Mouse (Mus musculus): ENCODE measurements at regions not wholly inside any gene's neighbourhood (a gene's known extent, or its start where the extent isn't known, plus 50 kb on each side); places are given as distances from the start of the nearest gene placed in this dataset.

DNA sequence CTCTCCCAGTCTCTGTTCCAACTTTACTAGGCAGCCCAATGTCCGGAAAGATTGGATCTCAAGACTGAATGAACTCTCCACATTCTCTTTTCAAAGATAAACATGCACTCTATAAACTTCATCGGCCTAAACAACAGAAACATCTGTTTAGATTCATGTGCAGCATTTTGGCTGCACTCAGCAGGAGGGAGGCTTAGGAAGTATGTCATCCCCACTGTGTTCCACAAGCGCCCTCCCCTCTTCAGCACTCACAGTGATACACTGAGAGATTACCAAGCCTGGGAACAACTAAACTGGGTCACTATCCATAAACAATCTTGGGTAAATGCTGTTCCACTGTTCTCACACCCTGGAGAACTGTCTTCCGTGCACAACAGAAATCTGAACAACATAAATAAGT is 185.5 kb upstream of the Gm11114 start:
- Histone ChIP-seq H3K27me3 (ENCODE audit: insufficient read depth, low read length) (no peaks in the 10 kb centered on the region), H3K27ac (ENCODE audit: low read depth) (no peak overlapping the region), H3K36me3 (replicated peaks; ENCODE audit: insufficient read depth, low read length) (no peaks in the 10 kb centered on the region), H3K4me3 (ENCODE audit: low read depth, low read length) (no peak overlapping the region), H3K9me3 (ENCODE audit: low read length) (no peaks in the 10 kb centered on the region), H3K9ac (replicated peaks) (no peak overlapping the region), H3K4me2 (ENCODE audit: low read depth, low read length) (no peak overlapping the region), H3K4me1 (ENCODE audit: insufficient read depth) (no peaks in the 10 kb centered on the region)
- ATAC-seq (no peak), DNase-seq (no peak)
- 72% methylated on average over 4 of the region's 4 CpGs for WGBS (ENCODE audit: insufficient replicate concordance)
- TF ChIP-seq EP300 (IDR thresholded peaks at IDR 0.05; ENCODE audit: low read depth) (no peak), CTCF (IDR thresholded peaks at IDR 0.05; ENCODE audit: low read depth) (no peak)

DNA sequence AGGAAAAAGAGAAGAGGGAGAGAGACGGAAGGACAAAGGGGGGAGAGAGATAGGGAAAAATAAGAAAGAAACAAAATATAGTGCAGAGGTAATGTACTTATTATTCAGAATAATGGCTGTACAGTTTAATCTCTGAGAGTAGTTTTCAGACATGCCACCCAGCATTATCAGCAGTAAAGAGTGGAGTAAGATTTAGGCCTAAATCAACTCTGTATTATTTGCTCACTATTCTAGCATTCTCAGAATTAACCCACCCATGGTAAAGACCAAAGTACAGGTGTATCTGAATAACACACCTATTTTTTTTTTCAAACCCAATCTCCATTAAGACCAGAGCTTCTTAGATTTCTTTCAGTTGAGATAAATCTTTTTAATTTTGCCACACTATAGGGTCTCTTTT is 177.7 kb upstream of the Gm11114 start:
- H3K36me3 ChIP-seq (replicated peaks; ENCODE audit: insufficient read depth, low read length): no peaks in the 10 kb centered on the region
- ATAC-seq: no peak
- no peak for TF ChIP-seq EP300 (IDR thresholded peaks at IDR 0.05; ENCODE audit: low read depth)
- no peak for TF ChIP-seq CTCF (IDR thresholded peaks at IDR 0.05; ENCODE audit: low read depth)
- no peak overlapping the region for H3K4me2 ChIP-seq (ENCODE audit: low read depth, low read length)
- no peak for DNase-seq
- no peaks in the 10 kb centered on the region for H3K27me3 ChIP-seq (ENCODE audit: insufficient read depth, low read length)
- H3K9me3 ChIP-seq (ENCODE audit: low read length): no peaks in the 10 kb centered on the region
- no peaks in the 10 kb centered on the region for H3K4me1 ChIP-seq (ENCODE audit: insufficient read depth)
- H3K9ac ChIP-seq (replicated peaks): no peak overlapping the region
- whole genome bisulfite sequencing (ENCODE audit: insufficient replicate concordance): 52% methylated on average over 1 of the region's 1 CpGs
- no peak overlapping the region for H3K27ac ChIP-seq (ENCODE audit: low read depth)
- no peak overlapping the region for H3K4me3 ChIP-seq (ENCODE audit: low read depth, low read length)

DNA sequence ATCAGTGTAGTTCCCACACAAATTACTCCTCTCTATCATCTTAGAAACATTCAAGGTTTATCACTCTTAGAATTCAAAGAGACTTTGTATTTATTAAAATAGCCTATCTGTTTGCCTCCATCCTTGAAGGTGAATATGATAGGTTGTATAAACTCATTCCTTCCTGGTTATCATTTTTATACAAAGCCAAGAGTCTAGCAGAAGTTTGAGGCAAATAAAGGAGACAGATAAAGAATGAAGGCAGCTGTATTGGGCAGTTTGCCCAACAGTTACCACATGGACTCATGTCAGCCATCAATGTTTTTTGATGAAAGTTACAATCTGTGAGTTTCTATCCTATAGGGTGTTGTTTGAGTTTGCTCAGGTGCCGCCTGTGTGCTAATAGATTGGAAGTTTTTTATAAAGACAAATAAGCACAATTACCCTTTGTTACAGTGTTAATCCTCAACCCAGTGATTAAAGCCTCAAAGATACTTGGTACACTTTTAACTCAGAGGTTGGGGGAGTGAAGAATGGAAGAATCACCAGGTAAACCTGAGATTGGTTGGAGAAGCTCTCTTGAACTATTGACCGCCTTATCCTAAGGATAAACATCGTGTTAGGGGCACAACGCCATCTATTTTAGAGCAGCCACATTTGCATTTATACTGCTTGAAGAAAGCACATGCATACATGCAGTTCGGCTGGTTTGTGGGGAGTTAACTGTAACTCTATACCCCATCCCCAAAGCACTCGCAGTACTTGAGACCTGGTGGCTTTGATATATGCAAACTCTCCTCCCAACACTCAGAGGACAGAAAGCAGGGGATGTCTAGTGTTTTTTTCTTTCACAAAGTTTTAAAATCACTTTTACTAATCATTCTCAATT is 175.6 kb upstream of the Gm11114 start:
- Histone ChIP-seq H3K9me3 (ENCODE audit: low read length) (no peaks in the 10 kb centered on the region), H3K4me1 (ENCODE audit: insufficient read depth) (no peaks in the 10 kb centered on the region), H3K27ac (ENCODE audit: low read depth) (no peak overlapping the region), H3K9ac (replicated peaks) (no peak overlapping the region), H3K4me2 (ENCODE audit: low read depth, low read length) (no peak overlapping the region), H3K4me3 (ENCODE audit: low read depth, low read length) (no peak overlapping the region), H3K27me3 (ENCODE audit: insufficient read depth, low read length) (no peaks in the 10 kb centered on the region), H3K36me3 (replicated peaks; ENCODE audit: insufficient read depth, low read length) (no peaks in the 10 kb centered on the region)
- 82% methylated on average over 6 of the region's 6 CpGs for WGBS (ENCODE audit: insufficient replicate concordance)
- ATAC-seq: no peak
- TF ChIP-seq CTCF (IDR thresholded peaks at IDR 0.05; ENCODE audit: low read depth) (no peak), EP300 (IDR thresholded peaks at IDR 0.05; ENCODE audit: low read depth) (no peak)
- DNase-seq: no peak

DNA sequence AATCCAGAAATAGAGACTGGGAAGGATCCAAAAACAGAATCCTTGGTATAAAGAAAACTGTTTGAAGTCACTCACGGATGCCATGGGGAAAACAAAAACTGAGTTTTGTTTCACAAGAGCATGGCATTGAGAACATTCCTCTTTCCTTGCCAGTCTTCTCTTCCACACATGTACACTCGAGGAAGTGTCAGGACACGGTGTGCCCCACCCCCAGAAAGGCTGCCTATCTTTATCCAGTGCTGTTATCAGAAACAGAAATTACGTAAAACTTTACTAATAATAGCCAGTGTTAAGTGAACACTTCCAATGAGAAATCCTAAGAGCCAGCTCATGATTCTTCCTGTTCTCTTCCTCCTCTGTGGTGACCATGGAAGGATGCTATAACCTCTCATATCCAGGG is 172.7 kb upstream of the Gm11114 start:
- Histone ChIP-seq H3K36me3 (replicated peaks; ENCODE audit: insufficient read depth, low read length) (no peaks in the 10 kb centered on the region), H3K4me1 (ENCODE audit: insufficient read depth) (no peaks in the 10 kb centered on the region), H3K27me3 (ENCODE audit: insufficient read depth, low read length) (no peaks in the 10 kb centered on the region), H3K27ac (ENCODE audit: low read depth) (no peak overlapping the region), H3K4me2 (ENCODE audit: low read depth, low read length) (no peak overlapping the region), H3K9ac (replicated peaks) (no peak overlapping the region), H3K9me3 (ENCODE audit: low read length) (no peaks in the 10 kb centered on the region), H3K4me3 (ENCODE audit: low read depth, low read length) (no peak overlapping the region)
- 52% methylated on average over 4 of the region's 4 CpGs for WGBS (ENCODE audit: insufficient replicate concordance)
- TF ChIP-seq CTCF (IDR thresholded peaks at IDR 0.05; ENCODE audit: low read depth) (no peak), EP300 (IDR thresholded peaks at IDR 0.05; ENCODE audit: low read depth) (no peak)
- ATAC-seq (no peak), DNase-seq (no peak)

DNA sequence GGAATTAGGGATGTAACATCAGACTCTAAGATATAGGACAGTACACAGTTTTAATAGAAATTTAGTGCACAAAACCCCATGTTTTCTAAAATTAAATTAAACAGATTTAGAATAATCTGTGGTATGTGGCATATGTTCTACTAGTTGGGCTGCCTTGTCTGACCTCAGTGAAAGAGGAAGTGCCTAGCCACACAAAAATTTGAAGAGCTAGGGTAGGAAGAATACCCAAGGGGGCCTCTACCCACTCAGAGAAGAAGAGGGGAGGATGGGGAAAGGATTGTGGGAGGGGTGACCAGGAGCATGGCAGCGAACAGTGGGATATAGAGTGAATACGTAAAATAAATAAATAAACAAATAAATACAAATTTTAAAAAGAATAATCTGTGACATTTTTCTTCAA is 168.2 kb upstream of the Gm11114 start:
- DNase-seq: no peak
- Histone ChIP-seq H3K9ac (replicated peaks) (no peak overlapping the region), H3K36me3 (replicated peaks; ENCODE audit: insufficient read depth, low read length) (no peaks in the 10 kb centered on the region), H3K27ac (ENCODE audit: low read depth) (no peak overlapping the region), H3K27me3 (ENCODE audit: insufficient read depth, low read length) (no peaks in the 10 kb centered on the region), H3K9me3 (ENCODE audit: low read length) (no peaks in the 10 kb centered on the region), H3K4me2 (ENCODE audit: low read depth, low read length) (no peak overlapping the region), H3K4me3 (ENCODE audit: low read depth, low read length) (no peak overlapping the region), H3K4me1 (ENCODE audit: insufficient read depth) (no peaks in the 10 kb centered on the region)
- 56% methylated on average over 2 of the region's 2 CpGs for WGBS (ENCODE audit: insufficient replicate concordance)
- TF ChIP-seq EP300 (IDR thresholded peaks at IDR 0.05; ENCODE audit: low read depth) (no peak), CTCF (IDR thresholded peaks at IDR 0.05; ENCODE audit: low read depth) (no peak)
- ATAC-seq: no peak

DNA sequence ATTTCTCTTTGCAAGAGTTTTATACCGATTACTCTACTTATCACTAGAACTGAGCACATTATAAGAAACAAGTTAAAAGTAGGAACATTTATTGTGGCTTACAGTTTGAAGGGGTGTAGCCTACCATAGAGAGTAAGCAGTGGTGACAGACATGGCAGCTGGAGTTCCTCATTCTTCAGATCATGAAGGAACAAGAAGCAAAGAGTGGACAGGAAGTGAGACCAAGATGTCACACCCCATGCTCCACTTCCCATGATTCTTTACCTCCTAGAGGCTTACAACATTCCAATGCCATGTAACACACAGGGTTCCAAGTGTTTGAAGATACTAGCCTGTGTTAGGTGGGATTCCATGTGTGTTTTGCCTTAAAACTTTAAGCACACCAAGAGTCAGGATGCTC is 146.9 kb upstream of the Gm11114 start:
- WGBS (ENCODE audit: insufficient replicate concordance): 88% methylated on average over 1 of the region's 1 CpGs
- no peaks in the 10 kb centered on the region for H3K9me3 ChIP-seq (ENCODE audit: low read length)
- H3K36me3 ChIP-seq (replicated peaks; ENCODE audit: insufficient read depth, low read length): no peaks in the 10 kb centered on the region
- no peak overlapping the region for H3K9ac ChIP-seq (replicated peaks)
- no peak overlapping the region for H3K4me3 ChIP-seq (ENCODE audit: low read depth, low read length)
- H3K27ac ChIP-seq (ENCODE audit: low read depth): no peak overlapping the region
- no peaks in the 10 kb centered on the region for H3K27me3 ChIP-seq (ENCODE audit: insufficient read depth, low read length)
- DNase-seq (no peak), ATAC-seq (no peak)
- TF ChIP-seq CTCF (IDR thresholded peaks at IDR 0.05; ENCODE audit: low read depth) (no peak), EP300 (IDR thresholded peaks at IDR 0.05; ENCODE audit: low read depth) (no peak)
- no peaks in the 10 kb centered on the region for H3K4me1 ChIP-seq (ENCODE audit: insufficient read depth)
- no peak overlapping the region for H3K4me2 ChIP-seq (ENCODE audit: low read depth, low read length)

Measured in liver, postnatal 0 days (tissue).